Mouse (Mus musculus) kidney, postnatal 0 days (tissue): ENCODE measurements around the gene Nr4a2. TPM values are rescaled to one million over a fixed set of nuclear protein-coding genes. Genes with fewer than 3 reads are reported as not detected.
A peak's percentile ranks its signal among the peaks of the same experiment; 100 is the strongest.

Experiments used
- ATAC-seq: fragments of 200-750 bp; cut with Nextera tagmentation; replicated peaks from 2 replicates; pipeline ENCODE4 v1.8.0; 2017; ENCODE audit warnings: low read depth, moderate number of reproducible peaks, moderate TSS enrichment, moderate library complexity; ENCODE audit not compliant: low FRiP score
- DNase-seq: peaks from one replicate; pipeline ENCODE4 v3.0.0-alpha.2; 2016; ENCODE audit warnings: low spot score
- H3K27ac ChIP-seq: fragments of 300-500 bp; sonication (generic); 2 replicates; pipeline ENCODE4 v1.5.1; 2014; ENCODE audit warnings: mild to moderate bottlenecking
- H3K27me3 ChIP-seq: fragments of 300-500 bp; sonication (generic); 2 replicates; pipeline ENCODE4 v1.6.1; 2014; ENCODE audit warnings: low read length, mixed read lengths; ENCODE audit not compliant: insufficient read depth
- H3K36me3 ChIP-seq: fragments of 300-500 bp; sonication (generic); 2 replicates; pipeline ENCODE4 v1.6.1; 2014; ENCODE audit warnings: low read length, mixed read lengths; ENCODE audit not compliant: insufficient read depth
- H3K4me1 ChIP-seq: fragments of 300-500 bp; sonication (generic); replicated peaks from 2 replicates; pipeline ENCODE4 v1.6.1; 2014; ENCODE audit warnings: antibody characterized with exemption, low read length, mixed read lengths; ENCODE audit not compliant: insufficient read depth
- H3K4me2 ChIP-seq: fragments of 300-500 bp; sonication (generic); 2 replicates; pipeline ENCODE4 v1.6.1; 2014; ENCODE audit warnings: mild to moderate bottlenecking, low read length, moderate library complexity, mixed read lengths
- H3K4me3 ChIP-seq: fragments of 300-500 bp; sonication (generic); replicated peaks from 2 replicates; pipeline ENCODE4 v1.5.1; 2014; ENCODE audit warnings: low read depth, low read length
- H3K9ac ChIP-seq: fragments of 300-500 bp; sonication (generic); 2 replicates; pipeline ENCODE4 v1.6.1; 2014; ENCODE audit warnings: low read depth, low read length
- H3K9me3 ChIP-seq: fragments of 300-500 bp; sonication (generic); replicated peaks from 2 replicates; pipeline ENCODE4 v1.6.1; 2016; ENCODE audit warnings: low read length, inconsistent platforms, mixed read lengths
- CTCF ChIP-seq: IDR thresholded peaks from 2 replicates; pipeline ENCODE4 v1.5.1; 2016; ENCODE audit warnings: antibody characterized with exemption, low read depth, mild to moderate bottlenecking, moderate library complexity
- WGBS: fragments of 180-500 bp; shearing (Covaris S2); extraction: QIAGEN DNeasy Blood & Tissue Kit; methylation state at CpG from one replicate; pipeline ENCODE4 v1.1.7; 2014; 5-methylcytosine and 5-hydroxymethylcytosine counted together
- polyA plus RNA-seq: library from polyadenylated mRNA; unstranded; fragments of >200 nt; fragmentation: Nextera tagmentation; extraction: Ambion mirVana; gene quantifications from 2 replicates; pipeline ENCODE4 v1.2.1, GENCODE M21; 2015

Gene Nr4a2
- polyA plus RNA-seq, 1 experiment from 2014 or later = 2.0 TPM

- H3K27ac ChIP-seq = peak overlapping the region; percentile 83
- peak; percentile 82 for DNase-seq
Observed at GRCm38 (mm10) chr2:57116366-57117200, 7.2 kb downstream of the Nr4a2 start.

GRCm38 (mm10) chr2:57115864-57116365 is 7.9 kb downstream of the Nr4a2 start:
- peak; percentile 14; the same call in 1 of the 2 replicates for ATAC-seq
- no peak for TF ChIP-seq CTCF
- Histone ChIP-seq H3K36me3 (no peaks in the 10 kb centered on the region), H3K4me3 (peak overlapping the region; percentile 69), H3K9ac (peak overlapping the region; percentile 38), H3K4me1 (0 out of 2 replicates have a peak, but pooled peaks cover 6% of the 10 kb centered on the region), H3K27ac (0 out of 2 replicates have a peak overlapping the region, but pooled peaks have one; percentile 83), H3K4me2 (peak overlapping the region; percentile 99), H3K27me3 (peaks cover 26% of the 10 kb centered on the region), H3K9me3 (no peaks in the 10 kb centered on the region)
- DNase-seq = peak; percentile 53
- 0% methylated on average over 20 of the region's 28 CpGs for WGBS

More at GRCm38 (mm10) chr2:57116366-57117200, 7.2 kb downstream of the Nr4a2 start:
- Histone ChIP-seq H3K9ac (peak overlapping the region; percentile 38), H3K4me3 (peak overlapping the region; percentile 69), H3K27me3 (peaks cover 20% of the 10 kb centered on the region), H3K36me3 (no peaks in the 10 kb centered on the region), H3K9me3 (no peaks in the 10 kb centered on the region), H3K4me1 (0 out of 2 replicates have a peak, but pooled peaks cover 5% of the 10 kb centered on the region), H3K4me2 (peak overlapping the region; percentile 99)
- TF ChIP-seq CTCF = peak; percentile 29; the same call in 1 of the 2 replicates
- WGBS = under 1% methylated on average over 47 of the region's 47 CpGs
- peak; percentile 36 for ATAC-seq

GRCm38 (mm10) chr2:57115181-57115863 is 8.5 kb downstream of the Nr4a2 start:
- TF ChIP-seq CTCF = no peak
- H3K4me3 ChIP-seq = peak overlapping the region; percentile 69
- H3K9me3 ChIP-seq = no peaks in the 10 kb centered on the region
- peak overlapping the region; percentile 38; the same call in 1 of the 2 replicates for H3K9ac ChIP-seq
- peak overlapping the region; percentile 99 for H3K4me2 ChIP-seq
- ATAC-seq = no peak
- DNase-seq = no peak
- 0 out of 2 replicates have a peak, but pooled peaks cover 6% of the 10 kb centered on the region for H3K4me1 ChIP-seq
- H3K27me3 ChIP-seq = peaks cover 32% of the 10 kb centered on the region
- WGBS = 0% methylated on average over 25 of the region's 25 CpGs
- H3K36me3 ChIP-seq = no peaks in the 10 kb centered on the region
- H3K27ac ChIP-seq = no peak overlapping the region

DNA sequence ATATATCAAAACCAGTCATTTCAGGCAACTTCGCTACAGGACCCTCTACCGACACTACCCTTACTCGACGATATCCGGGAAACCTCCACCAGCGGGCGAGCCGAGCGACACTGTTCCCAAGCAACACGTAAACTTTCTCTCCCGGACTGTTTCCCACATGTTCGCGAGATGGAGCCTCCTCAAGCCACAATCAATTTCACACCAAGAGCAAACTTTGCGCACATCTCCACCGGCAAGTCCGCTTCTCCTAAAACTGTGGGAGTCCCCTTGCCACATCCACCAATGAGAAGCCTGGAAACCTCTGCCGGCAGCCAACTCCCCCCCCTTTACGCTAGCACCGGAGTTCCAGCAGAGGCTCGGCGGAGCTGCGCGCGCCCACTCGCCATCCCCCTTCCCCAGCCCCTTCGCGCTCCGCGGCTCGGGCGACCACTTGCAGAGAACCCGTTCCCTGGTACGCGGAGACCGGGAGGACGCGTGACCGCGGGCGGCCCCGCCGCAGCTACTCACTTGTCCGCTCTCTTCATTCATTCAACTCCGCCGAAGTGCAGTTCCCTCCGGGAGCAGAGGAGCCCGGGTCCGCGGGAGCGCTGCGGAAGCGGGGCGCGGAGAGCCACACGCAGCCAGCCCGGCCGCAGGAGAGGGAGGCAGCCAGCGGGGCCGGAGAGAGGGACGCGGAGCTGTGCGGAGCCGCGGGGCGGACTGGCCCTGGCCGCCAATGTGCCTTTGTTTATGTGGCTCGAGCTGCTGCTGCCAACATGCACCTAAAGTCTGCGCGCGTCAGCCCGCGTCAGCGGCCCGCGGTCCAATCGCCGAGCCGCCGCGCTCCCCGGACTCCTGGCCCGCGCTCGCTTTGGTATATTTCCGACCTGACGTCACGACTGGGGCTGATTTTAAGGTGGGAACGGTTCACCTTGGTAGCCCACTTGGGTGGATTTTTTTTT is 9.3 kb downstream of the Nr4a2 start:
- Histone ChIP-seq H3K9ac (peak overlapping the region; percentile 53), H3K4me2 (peak overlapping the region; percentile 99), H3K4me3 (peak overlapping the region; percentile 69), H3K9me3 (no peaks in the 10 kb centered on the region), H3K36me3 (no peaks in the 10 kb centered on the region), H3K27me3 (peaks cover 40% of the 10 kb centered on the region), H3K27ac (0 out of 2 replicates have a peak overlapping the region, but pooled peaks have one; percentile 8), H3K4me1 (0 out of 2 replicates have a peak, but pooled peaks cover 6% of the 10 kb centered on the region)
- under 1% methylated on average over 79 of the region's 88 CpGs for WGBS
- no peak for TF ChIP-seq CTCF
- peak; percentile 68 for DNase-seq
- ATAC-seq = peak; percentile 68

DNA sequence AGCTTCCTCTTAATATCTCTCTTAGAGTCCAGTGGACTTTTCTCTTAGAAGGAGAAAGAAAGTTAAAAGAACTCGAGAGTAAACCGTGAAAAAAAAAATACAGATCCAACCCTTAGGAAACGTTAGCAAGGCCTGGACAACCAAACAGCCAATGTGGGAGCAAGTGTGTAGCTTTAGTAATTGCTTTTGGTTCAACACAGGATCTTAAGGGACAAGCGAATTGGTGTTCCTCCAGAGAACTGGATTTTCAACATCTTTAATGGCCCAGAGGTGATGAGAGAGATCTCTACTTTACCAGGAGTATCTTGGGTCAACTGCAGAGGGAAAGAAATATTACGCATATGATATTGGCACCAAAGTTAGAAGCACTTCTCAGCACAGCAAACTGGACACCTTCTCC is 10.4 kb downstream of the Nr4a2 start:
- H3K27me3 ChIP-seq = peaks cover 45% of the 10 kb centered on the region
- no peak overlapping the region for H3K9ac ChIP-seq
- 0 out of 2 replicates have a peak, but pooled peaks cover 6% of the 10 kb centered on the region for H3K4me1 ChIP-seq
- no peak for DNase-seq
- H3K36me3 ChIP-seq = no peaks in the 10 kb centered on the region
- no peak overlapping the region for H3K27ac ChIP-seq
- no peaks in the 10 kb centered on the region for H3K9me3 ChIP-seq
- TF ChIP-seq CTCF = no peak
- H3K4me3 ChIP-seq = peak overlapping the region; percentile 69; the same call in 1 of the 2 replicates
- ATAC-seq = no peak
- 49% methylated on average over 5 of the region's 5 CpGs for WGBS
- H3K4me2 ChIP-seq = peak overlapping the region; percentile 99
